Mouse (Mus musculus) R1 (cell line): ENCODE measurements around the gene Mrpl22.
"Not testable (repeated sequence)": the region's sequence is repeated elsewhere in the genome, so short reads cannot be mapped to it uniquely, and the experiment has no call there.

Experiments used
- DNase-seq: peaks from one replicate; pipeline ENCODE4 v3.0.0-alpha.2; 2018; ENCODE audit warnings: low read depth, low spot score

Gene Mrpl22

DNA sequence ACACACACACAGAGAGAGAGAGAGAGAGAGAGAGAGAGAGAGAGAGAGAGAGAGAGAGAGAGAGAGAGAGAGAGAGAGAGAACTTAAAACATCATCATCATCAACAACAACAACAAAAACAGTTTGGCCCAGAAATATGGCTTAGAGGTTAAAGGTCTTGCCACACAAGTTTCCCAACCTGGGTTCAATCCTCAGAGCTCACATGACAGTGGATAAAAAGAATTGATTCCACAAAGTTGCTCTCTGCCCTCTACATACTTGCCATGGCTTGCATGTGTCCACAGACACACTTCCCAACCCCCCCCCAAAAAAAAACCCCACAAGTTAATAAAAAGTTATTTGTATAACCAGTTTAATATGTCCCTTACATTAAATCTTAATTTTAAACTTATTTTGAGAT lies 55.0 kb downstream of the Mrpl22 start:
- no peak for DNase-seq

DNA sequence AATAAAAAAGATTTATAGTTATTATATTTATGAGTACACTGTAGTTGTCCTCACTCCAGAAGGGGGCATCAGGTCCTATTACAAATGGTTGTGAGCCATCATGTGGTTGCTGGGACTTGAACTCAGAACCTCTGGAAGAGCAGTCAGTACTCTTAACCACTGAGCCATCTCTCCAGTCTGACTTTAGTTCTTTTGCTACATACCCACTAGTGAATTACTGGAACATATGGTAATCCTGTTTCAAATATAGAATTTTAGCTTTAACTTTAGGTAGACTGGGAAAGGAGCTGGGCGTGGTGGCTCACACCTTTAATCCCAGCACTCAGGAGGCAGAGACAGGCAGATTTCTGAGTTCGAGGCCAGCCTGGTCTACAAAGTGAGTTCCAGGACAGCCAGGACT lies 56.6 kb downstream of the Mrpl22 start:
- DNase-seq = not testable (repeated sequence)
